Mouse (Mus musculus): ENCODE data around the gene Hoxd3. TPM values are rescaled to one million over a fixed set of nuclear protein-coding genes. Genes with fewer than 3 reads are reported as not detected.

Hoxd3 gene
- total RNA-seq, 2 experiments from 2014 or later: not detected

GRCm38 (mm10) chr2:74689574-74690337 lies 22.0 kb upstream of the Hoxd3 start:
- intact Hi-C loops (cut with DNase I): loop anchor here (5.0 to 10.0 kb wide), 2 partner anchors 43 to 1415 kb away; partner anchors contain the start of gene Sp9
- DNase-seq (ENCODE audit: low spot score in 2 of 2): no peak

GRCm38 (mm10) chr2:74690338-74690716 lies 21.4 kb upstream of the Hoxd3 start:
- DNase-seq (ENCODE audit: low spot score in 2 of 2): no peak
- intact Hi-C loops (cut with DNase I): loop anchor here (5.0 kb wide), 1 partner anchor 42 kb away; no protein-coding TSS in a partner anchor

- intact Hi-C loops (cut with DNase I): loop anchor here (5.0 kb wide), 1 partner anchor 41 kb away; no protein-coding TSS in a partner anchor
- no peak for DNase-seq (ENCODE audit: low spot score in 2 of 2)
These were observed 20.4 kb upstream of the Hoxd3 start, which contains the start of gene Hoxd10 for GRCm38 (mm10) chr2:74691022-74691951. Hoxd10 (plus strand) TSS chr2:74691924.

- DNase-seq (ENCODE audit: low spot score in 2 of 2): no peak
- intact Hi-C loops (cut with DNase I): loop anchor here (5.0 kb wide), 1 partner anchor 40 kb away; no protein-coding TSS in a partner anchor
These were observed 19.5 kb upstream of the Hoxd3 start for GRCm38 (mm10) chr2:74691995-74692807.

GRCm38 (mm10) chr2:74692808-74693431 lies 18.8 kb upstream of the Hoxd3 start:
- no peak for DNase-seq (ENCODE audit: low spot score in 2 of 2)
- intact Hi-C loops (cut with DNase I): loop anchor here (5.0 kb wide), 1 partner anchor 39 kb away; no protein-coding TSS in a partner anchor

GRCm38 (mm10) chr2:74693432-74693827 lies 18.3 kb upstream of the Hoxd3 start:
- intact Hi-C loops (cut with DNase I): loop anchor here (5.0 kb wide), 1 partner anchor 39 kb away; no protein-coding TSS in a partner anchor
- DNase-seq (ENCODE audit: low spot score in 2 of 2): no peak

GRCm38 (mm10) chr2:74694066-74694465 lies 17.7 kb upstream of the Hoxd3 start:
- no peak for DNase-seq (ENCODE audit: low spot score in 2 of 2)
- intact Hi-C loops (cut with DNase I): loop anchor here (5.0 kb wide), 1 partner anchor 38 kb away; no protein-coding TSS in a partner anchor

GRCm38 (mm10) chr2:74695383-74695782 lies 16.3 kb upstream of the Hoxd3 start:
- DNase-seq (ENCODE audit: low spot score in 2 of 2): no peak
- intact Hi-C loops (cut with DNase I): no loop called here

GRCm38 (mm10) chr2:74695813-74696430 lies 15.8 kb upstream of the Hoxd3 start:
- no peak for DNase-seq (ENCODE audit: low spot score in 2 of 2)
- intact Hi-C loops (cut with DNase I): no loop called here

- intact Hi-C loops (cut with DNase I): no loop called here
- DNase-seq (ENCODE audit: low spot score in 2 of 2): no peak
These were observed 15.0 kb upstream of the Hoxd3 start for GRCm38 (mm10) chr2:74696442-74697335.

GRCm38 (mm10) chr2:74697567-74698121 lies 14.1 kb upstream of the Hoxd3 start, which contains the start of gene Hoxd9:
Hoxd9 (plus strand) TSS chr2:74697727.
- intact Hi-C loops (cut with DNase I): no loop called here
- DNase-seq (ENCODE audit: low spot score in 2 of 2): no peak

- no peak for DNase-seq (ENCODE audit: low spot score in 2 of 2)
- intact Hi-C loops (cut with DNase I): no loop called here
These were observed 13.3 kb upstream of the Hoxd3 start for GRCm38 (mm10) chr2:74698201-74699052.

GRCm38 (mm10) chr2:74699053-74699430 lies 12.7 kb upstream of the Hoxd3 start:
- intact Hi-C loops (cut with DNase I): no loop called here
- no peak for DNase-seq (ENCODE audit: low spot score in 2 of 2)

- intact Hi-C loops (cut with DNase I): loop anchor here (5.0 kb wide), 2 partner anchors 357 to 452 kb away; no protein-coding TSS in a partner anchor
- no peak for DNase-seq (ENCODE audit: low spot score in 2 of 2)
These were observed 11.8 kb upstream of the Hoxd3 start for GRCm38 (mm10) chr2:74699664-74700545.

- DNase-seq (ENCODE audit: low spot score in 2 of 2): no peak
- intact Hi-C loops (cut with DNase I): loop anchor here (5.0 kb wide), 2 partner anchors 357 to 452 kb away; no protein-coding TSS in a partner anchor
These were observed 11.1 kb upstream of the Hoxd3 start for GRCm38 (mm10) chr2:74700546-74701112.

Measured in left cerebral cortex, postnatal 36 days (tissue).